Mouse (Mus musculus) erythroblast, embryonic 14.5 days (primary cell): ENCODE data around the gene Farp1.

Source experiments
- GATA1 ChIP-seq: IDR thresholded peaks from 2 replicates; pipeline ENCODE4 v1.6.1; 2012; ENCODE audit warnings: low read length, inconsistent platforms, mixed read lengths
- TAL1 ChIP-seq: IDR thresholded peaks from 3 replicates; pipeline ENCODE4 v1.6.1; 2012; ENCODE audit warnings: low read length, inconsistent platforms, mixed read lengths

DNA sequence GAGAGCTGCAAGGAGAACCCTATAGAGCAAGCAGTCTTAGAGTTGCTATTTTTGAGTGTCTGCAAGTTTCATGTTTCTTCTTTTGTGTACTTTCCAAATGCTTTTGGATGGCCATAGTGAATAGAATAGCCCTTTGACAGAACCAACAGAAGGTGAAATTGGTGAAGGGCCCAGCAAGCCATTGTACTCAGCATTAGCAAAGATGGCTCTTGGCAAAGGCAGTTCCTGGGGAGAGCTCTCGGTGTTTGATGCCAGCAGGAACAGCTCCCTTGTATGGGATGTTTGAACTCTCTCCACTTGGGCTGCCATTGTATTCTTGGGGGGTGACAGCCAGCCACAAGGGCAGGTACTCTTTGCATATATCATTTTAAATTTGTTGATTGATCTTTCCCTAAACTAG lies 29.7 kb downstream of the Farp1 start:
- TF ChIP-seq TAL1 (no peak), GATA1 (no peak)
